Mouse (Mus musculus): ENCODE measurements around the gene Klhl10. TPM values are rescaled to one million over a fixed set of nuclear protein-coding genes. Genes with fewer than 3 reads are reported as not detected.
A peak's percentile ranks its signal among the peaks of the same experiment; 100 is the strongest.

The Klhl10 gene
- total and polyA plus RNA-seq, 2 experiments from 2014 or later = 0.22 to 0.65 TPM

GRCm38 (mm10) chr11:100465229-100465792, 23.6 kb downstream of the Klhl10 start:
- no peak overlapping the region for H3K4me3 ChIP-seq (ENCODE audit: low read depth, low read length)
- H3K9me3 ChIP-seq (ENCODE audit: low read length) = no peaks in the 10 kb centered on the region
- 91% methylated on average over 1 of the region's 1 CpGs for WGBS
- no peak overlapping the region for H3K4me2 ChIP-seq (ENCODE audit: low read depth, low read length, poor library complexity, severe bottlenecking)
- DNase-seq (ENCODE audit: low spot score) (no peak), ATAC-seq (ENCODE audit: low FRiP score) (no peak)
- no peak overlapping the region for H3K27ac ChIP-seq (ENCODE audit: low read depth, low read length)
- no peaks in the 10 kb centered on the region for H3K27me3 ChIP-seq (ENCODE audit: insufficient read depth, low read length)
- H3K4me1 ChIP-seq (ENCODE audit: insufficient read depth, low read length) = peaks cover 6% of the 10 kb centered on the region
- peaks cover 20% of the 10 kb centered on the region; the same call in 1 of the 2 replicates for H3K36me3 ChIP-seq (ENCODE audit: insufficient read depth, low read length)
- no peak overlapping the region for H3K9ac ChIP-seq (replicated peaks; ENCODE audit: low read length, poor library complexity, severe bottlenecking)
- no peak for TF ChIP-seq CTCF (IDR thresholded peaks at IDR 0.05)

GRCm38 (mm10) chr11:100465833-100466232, 24.1 kb downstream of the Klhl10 start:
- Histone ChIP-seq H3K4me1 (ENCODE audit: insufficient read depth, low read length) (peaks cover 10% of the 10 kb centered on the region), H3K27ac (ENCODE audit: low read depth, low read length) (no peak overlapping the region), H3K4me2 (ENCODE audit: low read depth, low read length, poor library complexity, severe bottlenecking) (no peak overlapping the region), H3K9me3 (ENCODE audit: low read length) (no peaks in the 10 kb centered on the region), H3K4me3 (ENCODE audit: low read depth, low read length) (no peak overlapping the region), H3K36me3 (ENCODE audit: insufficient read depth, low read length) (peaks cover 20% of the 10 kb centered on the region; the same call in 1 of the 2 replicates), H3K9ac (replicated peaks; ENCODE audit: low read length, poor library complexity, severe bottlenecking) (no peak overlapping the region), H3K27me3 (ENCODE audit: insufficient read depth, low read length) (no peaks in the 10 kb centered on the region)
- TF ChIP-seq CTCF (IDR thresholded peaks at IDR 0.05) = no peak
- no peak for ATAC-seq (ENCODE audit: low FRiP score)
- WGBS = 89% methylated on average over 1 of the region's 1 CpGs
- no peak for DNase-seq (ENCODE audit: low spot score)

- H3K4me2 ChIP-seq (ENCODE audit: low read depth, low read length, poor library complexity, severe bottlenecking) = peak overlapping the region; percentile 78
- peak; percentile 15 for DNase-seq (ENCODE audit: low spot score)
- peak; percentile 21; the same call in 1 of the 2 replicates for ATAC-seq (ENCODE audit: low FRiP score)
- H3K9ac ChIP-seq (replicated peaks; ENCODE audit: low read length, poor library complexity, severe bottlenecking) = peak overlapping the region; percentile 96
- H3K4me3 ChIP-seq (ENCODE audit: low read depth, low read length) = peak overlapping the region; percentile 92
- no peaks in the 10 kb centered on the region for H3K27me3 ChIP-seq (ENCODE audit: insufficient read depth, low read length)
- peaks cover 10% of the 10 kb centered on the region for H3K4me1 ChIP-seq (ENCODE audit: insufficient read depth, low read length)
- H3K36me3 ChIP-seq (ENCODE audit: insufficient read depth, low read length) = 0 out of 2 replicates have a peak, but pooled peaks cover 4% of the 10 kb centered on the region
- 0 out of 2 replicates have a peak, but pooled peaks have one; percentile 5 for TF ChIP-seq CTCF (IDR thresholded peaks at IDR 0.05)
- WGBS = 2% methylated on average over 30 of the region's 30 CpGs
- peak overlapping the region; percentile 93 for H3K27ac ChIP-seq (ENCODE audit: low read depth, low read length)
- no peaks in the 10 kb centered on the region for H3K9me3 ChIP-seq (ENCODE audit: low read length)
Measured at GRCm38 (mm10) chr11:100471352-100472196, 29.9 kb downstream of the Klhl10 start.

- Histone ChIP-seq H3K27ac (ENCODE audit: low read depth, low read length) (peak within 1 kb of the TSS; percentile 93), H3K9ac (replicated peaks; ENCODE audit: low read length, poor library complexity, severe bottlenecking) (peak within 1 kb of the TSS; percentile 96), H3K27me3 (ENCODE audit: insufficient read depth, low read length) (no peaks in the 10 kb centered on the region), H3K4me1 (ENCODE audit: insufficient read depth, low read length) (peaks cover 10% of the 10 kb centered on the region), H3K36me3 (ENCODE audit: insufficient read depth, low read length) (peaks cover 10% of the 10 kb centered on the region), H3K9me3 (ENCODE audit: low read length) (no peaks in the 10 kb centered on the region), H3K4me2 (ENCODE audit: low read depth, low read length, poor library complexity, severe bottlenecking) (peak within 1 kb of the TSS; percentile 78), H3K4me3 (ENCODE audit: low read depth, low read length) (peak within 1 kb of the TSS; percentile 92)
- WGBS = under 1% methylated on average over 80 of the region's 83 CpGs
- TF ChIP-seq CTCF (IDR thresholded peaks at IDR 0.05) = peak; percentile 84
- DNase-seq (ENCODE audit: low spot score) (peak; percentile 97), ATAC-seq (ENCODE audit: low FRiP score) (peak; percentile 90)
Measured at GRCm38 (mm10) chr11:100472197-100472934, 30.6 kb downstream of the Klhl10 start, which contains the start of gene Klhl11. TSS of gene Klhl11 (minus strand) at chr11:100472741.

GRCm38 (mm10) chr11:100472935-100473295, 31.2 kb downstream of the Klhl10 start:
- Histone ChIP-seq H3K36me3 (ENCODE audit: insufficient read depth, low read length) (peaks cover 12% of the 10 kb centered on the region), H3K9me3 (ENCODE audit: low read length) (no peaks in the 10 kb centered on the region), H3K4me2 (ENCODE audit: low read depth, low read length, poor library complexity, severe bottlenecking) (peak overlapping the region; percentile 28; the same call in 1 of the 2 replicates), H3K9ac (replicated peaks; ENCODE audit: low read length, poor library complexity, severe bottlenecking) (no peak overlapping the region), H3K27ac (ENCODE audit: low read depth, low read length) (no peak overlapping the region; the same call in 1 of the 2 replicates), H3K4me3 (ENCODE audit: low read depth, low read length) (peak overlapping the region; percentile 92), H3K4me1 (ENCODE audit: insufficient read depth, low read length) (peaks cover 10% of the 10 kb centered on the region), H3K27me3 (ENCODE audit: insufficient read depth, low read length) (no peaks in the 10 kb centered on the region)
- DNase-seq (ENCODE audit: low spot score) = no peak
- ATAC-seq (ENCODE audit: low FRiP score) = 0 out of 2 replicates have a peak, but pooled peaks have one; percentile 24
- WGBS = 36% methylated on average over 5 of the region's 5 CpGs
- TF ChIP-seq CTCF (IDR thresholded peaks at IDR 0.05) = no peak
